Mouse (Mus musculus) liver, adult 2 months (tissue): ENCODE measurements around the gene Mpp6.

Experiments used
- CTCF ChIP-seq: fragments of 200-500 bp; IDR thresholded peaks from 2 replicates; pipeline ENCODE4 v1.5.1; 2011; ENCODE audit warnings: low read depth, low read length, control low read depth
- POLR2A ChIP-seq: fragments of 200-500 bp; IDR thresholded peaks from 2 replicates; pipeline ENCODE4 v1.6.1; 2011; ENCODE audit warnings: low read length, control low read depth; ENCODE audit not compliant: insufficient read depth; ENCODE audit errors: extremely low read depth

DNA sequence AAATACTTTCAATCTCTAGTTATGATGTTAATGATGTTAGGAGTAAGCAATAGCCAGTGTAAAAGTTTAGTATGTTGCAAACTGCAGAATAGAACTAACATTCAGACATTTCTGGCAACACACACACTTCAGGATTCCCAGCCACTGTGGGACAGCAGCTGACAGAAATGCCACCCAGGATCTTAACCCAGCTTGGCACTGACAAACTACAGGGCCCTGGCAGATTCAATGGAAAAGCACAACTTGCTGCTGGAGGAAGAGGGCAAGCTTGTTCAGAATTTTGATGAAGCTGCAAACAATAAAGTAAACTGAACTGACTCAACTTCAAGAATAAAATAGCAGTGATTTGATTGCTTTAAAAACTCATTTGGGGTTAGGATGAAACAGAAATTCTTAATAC is 59.7 kb downstream of the Mpp6 start:
- no peak for TF ChIP-seq POLR2A
- no peak for TF ChIP-seq CTCF
